Mouse (Mus musculus) urinary bladder, postnatal 4 days (tissue): ENCODE data around the gene BC025920.
A peak's percentile ranks its signal among the peaks of the same experiment; 100 is the strongest.

Experiments
- DNase-seq, 2 experiments: peaks; one replicate each; pipeline ENCODE4 v3.0.0; 2021 to 2022; ENCODE audit warnings: low spot score in 2 of 2

The BC025920 gene

DNA sequence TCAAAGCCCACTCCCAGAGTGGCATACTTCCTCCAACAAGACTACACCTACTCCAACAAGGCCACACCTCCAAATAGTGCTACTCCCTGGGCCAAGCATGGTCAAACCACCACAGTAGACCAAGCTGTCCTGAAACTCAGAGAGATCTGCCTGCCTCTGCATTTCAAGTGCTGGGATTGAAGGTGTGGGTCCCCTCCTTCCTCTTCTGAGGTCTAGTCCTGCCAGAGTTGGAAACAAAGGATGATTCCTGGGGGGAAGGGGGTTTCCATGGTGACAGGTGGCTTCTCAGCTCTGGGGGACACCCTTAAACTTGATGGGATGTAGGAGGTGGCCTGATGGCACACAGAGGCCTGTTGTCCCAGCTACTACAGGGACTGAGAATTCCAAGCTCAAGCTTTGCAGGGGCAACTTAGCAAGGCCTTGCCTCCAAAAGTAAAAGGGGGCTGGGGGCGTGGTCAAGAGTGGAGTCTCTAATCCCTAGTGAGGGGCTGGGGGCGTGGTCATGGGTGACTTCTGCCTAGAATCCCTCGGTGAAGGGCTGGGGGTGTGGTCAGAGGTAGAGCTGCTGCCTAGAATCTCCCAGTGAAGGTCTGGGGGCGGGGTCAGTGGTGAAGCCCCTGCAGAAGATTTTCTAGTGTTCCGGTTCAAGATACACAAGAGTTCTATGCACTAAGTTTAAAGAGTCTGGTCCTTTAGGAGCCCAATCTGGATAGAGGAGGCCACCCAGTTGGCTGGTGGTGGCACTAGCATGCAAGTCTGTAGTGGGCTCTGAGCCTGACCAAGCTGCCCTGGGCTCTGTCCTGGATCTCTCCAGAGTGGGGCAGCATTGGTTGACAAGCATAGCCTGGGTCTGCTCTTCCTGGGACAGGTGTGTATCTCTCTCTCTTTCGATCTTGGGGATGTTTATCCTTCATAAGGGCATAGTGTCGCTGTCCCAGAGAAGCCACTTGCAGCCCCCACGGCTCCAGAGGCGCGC lies 31.7 kb upstream of the BC025920 start, which contains the start of gene Tle2:
Gene Tle2, plus strand, starts transcription at position 481 of the 976 bp plus-strand sequence.
- no peak for DNase-seq

DNA sequence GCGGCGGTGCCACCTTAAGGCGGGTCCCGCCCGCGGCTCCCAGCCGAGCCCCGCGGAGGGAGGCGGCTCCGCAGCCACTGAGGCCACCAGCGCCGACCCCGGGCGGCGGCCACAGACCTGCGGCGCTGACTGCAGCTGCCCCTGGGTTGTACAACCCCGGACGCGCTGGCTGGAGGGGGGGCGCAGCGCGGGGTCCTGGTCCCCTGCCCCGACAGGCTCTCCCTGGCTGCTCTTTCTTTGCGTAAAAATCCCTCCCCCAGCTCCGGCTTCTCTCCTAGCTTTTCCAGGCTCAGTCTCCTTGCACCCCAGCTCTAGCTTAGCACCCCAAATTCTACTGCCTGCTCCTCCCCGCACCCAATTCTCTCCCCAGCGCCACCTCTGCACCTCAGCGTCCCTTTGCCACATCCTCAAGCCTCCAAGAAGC lies 30.9 kb upstream of the BC025920 start:
- no peak for DNase-seq

DNA sequence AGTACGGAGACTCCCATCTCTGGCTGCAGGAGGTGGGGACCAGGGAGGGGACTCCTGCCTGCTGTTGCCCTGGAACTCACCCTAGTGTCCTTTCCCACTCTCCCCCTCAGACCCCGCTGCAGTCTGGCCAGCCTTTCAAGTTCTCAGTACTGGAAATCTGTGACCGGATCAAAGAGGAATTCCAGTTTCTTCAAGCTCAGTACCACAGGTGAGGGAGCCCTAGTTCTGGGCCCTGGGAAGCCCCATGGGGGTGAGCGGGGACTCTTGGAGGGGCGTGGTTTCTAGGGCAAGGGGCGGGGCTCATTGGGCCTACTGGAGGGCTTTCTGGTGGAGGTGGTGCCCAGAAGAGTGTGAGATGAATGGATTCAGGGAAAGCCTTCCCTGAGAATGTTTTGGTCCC lies 30.4 kb upstream of the BC025920 start:
- no peak for DNase-seq

DNA sequence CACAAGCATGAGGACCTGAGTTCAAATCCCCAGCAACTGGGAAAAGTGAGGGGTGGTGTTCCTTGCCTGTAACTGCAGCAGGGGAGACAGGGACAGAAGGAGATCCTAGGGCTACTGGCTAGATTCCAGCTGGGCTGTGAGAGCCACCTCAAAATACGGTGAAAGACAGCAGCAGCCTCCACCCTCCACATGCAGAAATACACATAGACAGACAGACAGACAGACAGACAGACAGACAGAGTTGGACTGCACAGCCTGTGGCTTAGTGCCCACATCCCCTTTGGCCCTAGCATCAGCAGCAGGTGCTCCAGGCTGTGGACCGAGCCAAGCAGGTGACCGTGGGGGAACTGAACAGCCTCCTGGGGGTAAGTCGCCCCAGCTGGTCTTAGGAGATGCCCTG lies 26.1 kb upstream of the BC025920 start:
- DNase-seq: no peak

DNA sequence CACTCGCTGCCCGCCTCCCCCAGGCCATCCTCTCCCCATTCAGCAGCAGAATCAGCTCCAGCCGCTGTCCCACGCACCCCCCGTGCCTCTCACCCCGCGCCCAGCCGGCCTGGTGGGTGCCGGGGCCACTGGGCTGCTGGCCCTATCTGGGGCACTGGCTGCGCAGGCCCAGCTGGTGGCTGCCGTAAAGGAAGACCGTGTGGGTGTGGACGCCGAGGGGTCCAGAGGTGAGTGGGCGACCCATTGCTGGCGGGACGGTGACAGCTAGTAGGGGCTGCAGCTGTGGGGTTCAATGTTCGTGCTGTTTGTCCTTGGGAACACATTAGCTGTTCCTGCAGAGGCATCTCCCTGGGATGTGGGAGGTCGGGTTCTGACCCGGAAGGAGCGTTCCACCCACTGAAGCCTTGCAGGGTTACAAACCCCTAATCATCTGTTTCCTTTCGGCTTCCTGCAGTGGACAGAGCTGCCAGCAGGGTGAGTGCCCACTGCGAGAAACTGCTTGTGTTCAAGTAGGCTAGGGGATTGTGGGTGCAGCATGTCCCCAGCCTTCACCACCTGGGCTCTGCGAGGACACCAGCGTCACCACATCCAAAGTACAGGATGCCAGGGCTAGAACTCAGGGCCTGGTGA lies 25.5 kb upstream of the BC025920 start:
- no peak for DNase-seq

DNA sequence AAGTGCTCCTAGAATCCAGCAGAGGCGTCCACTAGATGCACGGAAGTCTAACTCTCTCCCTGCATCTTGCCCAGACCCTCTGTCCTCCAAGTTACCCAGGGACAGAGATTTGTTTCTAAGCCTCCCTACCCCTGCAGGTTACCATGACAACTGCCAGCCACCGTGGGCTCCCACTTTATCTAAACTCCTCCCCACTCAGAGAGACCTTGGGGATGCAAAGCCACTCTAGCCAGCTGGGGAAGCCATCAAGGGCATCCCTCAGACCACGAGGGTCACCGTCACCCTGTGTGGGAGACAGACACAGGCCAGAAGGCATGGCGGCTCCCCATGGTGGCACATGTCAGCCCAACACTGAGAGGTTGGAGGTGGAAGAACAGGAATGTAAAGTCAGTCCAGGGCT lies 22.7 kb upstream of the BC025920 start:
- DNase-seq: no peak

DNA sequence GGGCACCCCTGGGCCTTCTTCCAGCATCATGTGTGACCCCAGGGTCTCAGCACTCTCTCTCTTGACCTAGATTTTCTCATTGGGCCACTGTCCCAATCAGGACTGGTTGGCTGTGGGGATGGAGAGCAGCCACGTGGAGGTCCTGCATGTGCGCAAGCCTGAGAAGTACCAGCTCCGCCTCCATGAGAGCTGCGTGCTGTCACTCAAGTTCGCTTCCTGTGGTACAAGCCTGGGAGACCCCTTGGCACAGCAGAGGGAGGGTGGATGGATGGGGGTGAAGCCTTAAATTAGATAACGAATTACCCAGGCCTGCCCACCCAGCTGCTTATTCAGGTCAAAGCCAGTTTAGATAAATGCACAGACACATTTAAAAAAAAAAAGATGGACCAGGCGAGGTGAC lies 17.3 kb upstream of the BC025920 start:
- no peak for DNase-seq

DNA sequence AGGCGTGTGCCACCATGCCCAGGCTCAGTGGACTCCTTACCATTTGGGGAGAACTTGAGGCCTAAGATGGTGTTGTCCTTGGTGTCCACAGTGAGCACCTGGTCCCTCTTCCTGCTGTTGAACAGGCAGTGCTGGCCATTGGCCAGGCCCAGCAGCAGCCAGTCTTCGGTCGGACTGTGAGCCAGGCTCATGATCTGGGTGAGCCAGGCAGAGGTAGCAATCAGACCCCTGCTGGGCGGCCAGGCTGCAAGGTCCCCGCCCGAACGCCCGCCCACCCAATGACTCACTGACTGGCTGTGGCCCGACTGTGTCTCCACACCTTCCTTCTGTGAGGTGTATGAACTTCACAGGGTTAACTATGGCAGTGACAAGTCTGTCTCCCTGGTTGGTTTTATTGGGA lies 14.2 kb upstream of the BC025920 start:
- DNase-seq: no peak

DNA sequence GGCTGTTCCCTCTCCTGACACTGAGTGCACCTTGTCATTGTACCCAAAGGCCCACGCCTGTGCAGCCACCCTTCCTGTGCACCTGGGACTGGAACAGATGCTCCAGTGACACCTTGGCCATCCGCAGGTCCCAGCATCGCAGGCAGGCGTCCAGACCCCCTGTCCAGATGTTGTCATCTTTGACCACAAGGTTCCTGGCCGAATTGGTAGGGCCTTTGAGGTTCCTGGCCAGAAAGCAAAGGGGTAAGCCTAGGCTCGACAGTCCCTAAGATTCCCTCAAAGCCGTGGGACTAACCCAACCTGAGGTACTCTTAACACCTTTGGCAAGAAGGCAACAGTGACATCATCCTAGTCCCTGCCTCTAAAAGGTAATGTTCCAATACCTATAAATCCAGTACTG lies 13.4 kb upstream of the BC025920 start:
- no peak for DNase-seq

DNA sequence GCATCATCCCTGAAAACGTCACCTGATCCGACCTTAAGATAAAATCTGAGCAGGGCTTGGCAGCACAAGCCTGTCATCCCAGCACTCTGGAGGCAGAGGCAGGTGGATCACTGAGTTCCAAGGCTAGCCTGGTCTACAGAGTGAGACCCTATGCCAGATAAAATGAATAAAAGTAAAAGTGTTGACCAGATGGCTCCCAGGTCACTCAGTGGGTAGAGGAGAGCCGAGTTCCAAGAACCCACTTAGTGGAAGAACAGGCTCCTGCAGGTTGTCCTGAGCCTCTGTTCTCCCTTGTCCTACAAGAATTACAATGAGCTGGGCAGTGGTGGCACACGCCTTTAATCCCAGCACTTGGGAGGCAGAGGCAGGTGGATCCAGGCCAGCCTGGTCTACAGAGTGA lies 12.8 kb upstream of the BC025920 start:
- DNase-seq: no peak

DNA sequence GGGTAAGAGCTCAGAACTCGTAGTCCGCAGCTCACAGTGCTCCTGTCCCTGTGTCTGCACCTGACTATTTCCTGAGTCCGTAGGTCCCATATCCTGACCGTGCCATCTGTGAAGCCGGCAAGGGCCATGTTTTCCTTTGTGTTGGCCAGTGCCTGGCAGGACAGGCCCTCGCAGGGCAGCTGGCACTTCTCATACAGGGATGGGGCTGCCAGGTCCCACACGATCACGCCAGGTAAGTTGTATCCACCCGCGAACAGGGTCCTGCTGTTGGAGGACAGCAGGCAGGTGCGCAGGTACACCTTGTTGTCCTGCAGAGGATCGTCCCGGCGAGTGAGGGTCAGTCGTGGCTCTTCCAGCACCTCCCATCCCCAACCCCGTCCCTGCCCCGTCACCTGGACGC lies 12.1 kb upstream of the BC025920 start:
- DNase-seq: no peak

DNA sequence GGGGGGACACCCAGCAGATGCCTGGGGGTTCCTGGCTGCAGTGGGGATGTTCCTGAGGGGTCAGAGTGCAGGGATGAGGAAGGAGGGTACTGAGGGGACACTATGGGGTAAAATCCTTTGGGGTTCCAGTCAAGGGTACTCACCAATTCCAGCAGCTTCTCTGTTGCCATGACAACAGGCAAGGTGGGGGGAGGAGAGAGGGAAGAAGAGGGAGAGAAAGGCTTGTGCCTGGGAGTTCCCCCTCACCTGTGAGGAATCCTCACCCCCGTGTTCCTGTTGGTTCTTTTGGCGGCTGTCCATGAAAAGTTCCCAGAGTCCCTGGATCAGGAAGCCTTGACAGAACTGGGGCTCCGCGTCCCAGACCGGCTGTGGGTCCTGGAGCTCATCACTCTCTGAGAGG lies 10.5 kb upstream of the BC025920 start:
- no peak for DNase-seq

DNA sequence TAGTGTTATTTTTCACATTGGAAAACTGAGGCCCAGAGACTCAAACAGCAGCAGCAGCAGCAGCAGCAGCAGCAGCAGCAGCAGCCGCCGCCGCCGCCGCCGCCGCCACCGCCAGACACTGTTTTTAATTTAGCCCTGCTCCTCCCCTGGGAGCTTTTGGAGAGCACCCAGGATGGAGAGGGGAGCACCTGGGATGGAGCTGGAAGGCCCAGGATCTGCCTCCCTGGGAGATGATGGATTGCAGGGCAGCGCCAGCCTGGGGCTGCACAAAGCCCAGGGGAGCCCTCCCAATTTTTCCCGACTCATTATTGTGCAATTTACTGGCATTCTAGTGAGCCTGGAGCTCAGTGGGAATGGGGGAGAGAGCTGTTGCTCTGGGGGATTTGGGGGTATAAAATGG lies 9.5 kb upstream of the BC025920 start:
- DNase-seq: no peak

DNA sequence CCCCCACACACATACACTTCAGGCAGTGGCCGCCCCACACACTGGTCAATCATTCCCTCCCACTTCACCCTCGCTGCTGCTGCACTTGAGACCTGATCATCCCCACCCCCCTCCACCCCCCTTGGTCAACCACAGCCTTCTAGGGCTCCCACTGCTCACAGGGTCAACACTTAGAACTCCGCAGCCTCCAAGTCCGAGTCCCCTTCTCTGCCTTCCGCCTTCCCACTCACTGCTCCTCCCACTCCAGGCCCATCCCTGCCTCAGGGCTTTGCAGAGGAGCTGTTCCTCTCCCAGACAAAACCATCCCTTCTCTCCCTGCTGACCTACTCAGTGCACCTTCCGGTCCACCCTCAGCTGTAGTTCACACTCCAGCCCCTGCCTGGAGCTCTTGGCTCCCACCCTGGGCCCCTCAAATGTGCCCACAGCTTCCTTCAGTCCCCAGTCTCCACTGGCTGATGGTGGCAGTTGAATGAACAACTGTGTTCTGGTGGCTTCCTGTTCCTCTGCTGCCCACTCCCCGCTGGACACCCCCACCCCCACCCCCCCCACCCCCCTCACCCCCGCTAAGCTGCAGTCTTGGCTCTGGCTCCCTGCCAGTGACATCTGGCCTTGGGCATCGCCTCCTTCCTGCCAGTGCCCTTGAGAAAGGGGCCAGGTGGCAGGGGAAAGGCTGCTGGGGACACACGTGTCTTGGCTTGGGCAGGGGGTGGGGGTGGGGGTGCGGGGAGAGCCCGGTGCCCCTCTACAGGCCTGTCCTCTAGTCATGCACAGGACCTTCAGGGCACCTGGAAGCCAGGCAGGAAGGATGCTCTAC lies 8.7 kb upstream of the BC025920 start:
- DNase-seq: peak in 1 of 2 experiments; percentile 48

DNA sequence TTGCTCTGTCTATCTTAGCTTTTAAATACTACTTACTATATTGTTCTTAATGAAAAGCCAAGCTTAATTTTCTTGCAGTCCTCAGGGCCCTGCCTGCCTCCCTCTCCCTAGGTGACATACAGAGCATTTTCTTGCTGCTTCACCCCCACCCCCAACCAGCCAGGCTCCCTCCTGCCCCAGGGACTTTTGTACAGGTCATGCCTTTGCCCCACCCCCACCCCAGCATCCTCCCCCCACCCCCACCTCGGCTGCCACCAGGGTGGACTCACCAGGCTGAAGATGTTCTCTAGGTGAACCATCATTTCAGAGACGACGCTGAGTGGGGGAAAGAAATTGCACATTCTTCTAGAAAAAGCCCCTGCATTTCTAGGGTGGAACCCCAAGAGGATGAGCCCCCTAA lies 7.7 kb upstream of the BC025920 start:
- no peak for DNase-seq

DNA sequence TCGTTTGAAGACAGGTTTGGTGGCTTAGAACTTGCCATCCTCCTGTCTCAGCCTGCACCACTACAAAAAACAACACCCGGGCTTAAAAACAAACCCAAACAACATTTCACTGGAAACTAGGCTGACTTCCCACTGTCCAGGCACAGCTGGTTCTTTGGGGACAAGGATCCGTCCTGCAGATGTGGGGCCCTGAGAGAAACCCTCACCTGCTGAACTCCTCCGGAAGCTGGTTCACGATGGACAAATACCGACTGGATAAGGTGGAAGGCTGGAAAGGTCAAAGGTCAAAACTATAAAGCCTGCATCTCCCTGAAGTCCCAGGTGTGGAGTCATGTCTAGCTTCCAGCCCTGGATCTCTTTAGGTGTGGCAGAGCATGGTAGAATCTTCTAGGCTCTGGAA lies 7.2 kb upstream of the BC025920 start:
- DNase-seq: no peak

DNA sequence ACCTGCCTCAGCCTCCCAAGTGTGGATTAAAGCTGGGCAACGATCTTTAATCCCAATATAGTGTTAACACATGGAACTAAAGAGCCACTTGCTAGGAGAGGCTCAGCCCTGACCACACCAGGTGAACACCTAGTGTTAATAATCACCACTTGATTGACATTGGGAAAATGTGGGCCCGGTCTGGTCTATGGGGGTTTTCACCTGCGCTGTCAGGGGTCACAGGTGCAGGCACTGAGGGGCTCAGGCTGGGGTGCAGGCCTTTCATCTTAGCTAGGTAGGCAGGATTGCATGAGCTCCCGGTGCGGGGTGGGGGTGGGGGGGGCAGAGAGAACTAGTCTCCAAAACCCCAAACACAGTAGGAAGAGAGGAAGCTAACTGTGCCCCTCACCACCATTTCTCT lies 6.4 kb upstream of the BC025920 start:
- no peak for DNase-seq

DNA sequence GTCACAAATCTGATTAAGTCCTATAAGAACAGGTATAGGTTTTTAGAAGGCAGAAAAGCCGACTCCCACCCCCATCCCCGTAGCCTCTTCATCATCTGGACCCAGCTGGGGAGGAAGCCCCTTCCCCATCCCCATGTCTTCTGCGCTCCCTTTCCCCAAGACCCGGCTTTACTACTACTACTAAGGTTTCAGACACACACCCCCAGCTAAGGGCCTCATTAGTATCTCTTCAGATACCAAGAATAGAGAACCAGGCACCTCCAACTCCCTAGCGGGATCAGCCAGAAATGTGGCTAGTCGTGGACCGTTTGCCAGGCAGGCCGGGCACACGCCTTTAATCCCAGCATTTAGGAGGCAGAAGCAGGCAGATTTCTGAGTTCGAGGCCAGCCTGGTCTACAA lies 6.0 kb upstream of the BC025920 start:
- no peak for DNase-seq

DNA sequence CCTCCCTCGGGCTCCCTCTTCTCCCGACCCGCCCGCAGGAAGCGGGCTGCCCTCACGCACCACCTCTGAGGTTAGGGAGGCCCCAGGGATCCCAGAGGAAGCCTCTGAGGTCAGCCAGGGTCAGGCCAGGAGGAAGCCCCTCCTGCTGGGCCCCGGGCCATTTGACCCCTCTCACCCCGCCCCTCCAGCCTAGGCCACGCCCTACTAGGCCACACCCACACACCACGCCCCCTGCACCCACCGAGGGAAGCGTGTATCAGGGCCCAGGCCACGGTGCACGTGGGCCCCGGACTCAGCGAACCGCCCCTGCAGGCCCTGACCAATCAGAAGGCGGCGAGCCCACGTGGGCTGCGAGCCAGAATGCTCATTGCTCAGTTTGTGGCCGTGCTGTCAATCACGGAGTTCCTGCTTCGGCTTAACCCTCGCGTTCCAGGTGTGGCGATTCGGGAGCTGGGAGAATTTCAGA lies 5.3 kb upstream of the BC025920 start, which contains the start of gene Tle6:
Gene Tle6, minus strand, starts transcription at position 336 of the 466 bp plus-strand sequence.
- peak; percentile 92 to 96 for DNase-seq

DNA sequence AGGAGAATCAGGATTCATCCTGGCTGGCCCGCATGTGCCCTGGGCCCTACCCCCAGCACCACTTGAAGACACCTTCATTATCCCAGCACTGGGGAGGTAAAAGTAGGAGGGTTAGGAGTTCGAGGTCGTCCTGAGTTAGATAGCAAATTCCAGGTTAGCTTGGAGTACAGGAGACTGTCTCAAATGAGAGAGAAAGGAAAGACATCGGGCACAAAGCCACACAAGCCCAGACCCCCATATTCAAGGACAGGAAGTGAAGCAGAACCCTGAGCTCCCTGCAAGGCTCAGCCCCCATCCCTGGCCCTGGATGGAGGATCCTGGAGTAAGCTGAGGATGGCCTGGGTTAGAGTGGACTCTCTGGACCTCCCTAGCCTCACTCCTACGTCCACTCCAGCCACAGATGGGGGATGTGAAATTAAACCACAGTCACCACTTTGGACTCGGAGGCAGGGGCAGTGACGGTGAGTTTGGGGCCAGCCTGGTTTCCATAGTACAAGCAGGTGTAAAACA lies 4.6 kb upstream of the BC025920 start:
- no peak for DNase-seq

DNA sequence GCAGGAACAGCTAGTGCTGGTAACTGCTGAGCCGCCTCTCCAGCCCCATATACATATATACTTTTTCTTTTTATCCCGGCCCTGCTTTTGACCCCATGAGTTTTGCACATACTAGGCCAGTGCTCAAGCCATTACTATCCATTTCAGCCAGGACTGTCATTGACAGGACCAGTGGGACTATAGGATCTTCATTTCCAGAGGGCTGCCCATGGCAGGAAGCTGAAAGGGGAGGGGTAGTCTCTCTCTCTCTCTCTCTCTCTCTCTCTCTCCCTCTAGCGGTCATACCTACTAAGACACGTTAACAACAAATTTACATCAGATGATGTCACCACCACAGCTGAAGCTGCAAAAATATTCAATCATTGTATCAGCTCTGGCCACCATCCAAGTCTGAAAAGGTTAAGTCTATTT lies 3.3 kb upstream of the BC025920 start:
- no peak for DNase-seq
